Mouse (Mus musculus): ENCODE measurements around the gene Slc6a21.

GRCm38 (mm10) chr7:45263006-45263607 lies 14.2 kb upstream of the Slc6a21 start:
- TF ChIP-seq POLR2A (IDR thresholded peaks at IDR 0.05; ENCODE audit: low read depth, low read length) (no peak), CTCF (IDR thresholded peaks at IDR 0.05; ENCODE audit: extremely low read depth, insufficient read length, insufficient replicate concordance, low read depth, low read length) (no peak)

All from small intestine, adult 2 months (tissue).